Mouse (Mus musculus): ENCODE results near the gene Maip1. TPM values are rescaled to one million over a fixed set of nuclear protein-coding genes. Genes with fewer than 3 reads are reported as not detected.

Maip1 gene
- polyA plus RNA-seq, 1 experiment from 2014 or later: 16.2 TPM

Other genes starting within 250 kb of the Maip1 start
- 14.7 and 15.8 TPM in 2 replicates for gene 1700066M21Rik, start 28.7 kb upstream of the Maip1 start, polyA plus RNA-seq (2015; fragmentation: Nextera tagmentation; extraction: Ambion mirVana)
- 24.4 and 31.1 TPM in 2 replicates for gene Tyw5, start 773 bp downstream of the Maip1 start, polyA plus RNA-seq (2015; fragmentation: Nextera tagmentation; extraction: Ambion mirVana)

Measured in embryonic facial prominence, embryonic 15.5 days (tissue).